In the genomic region with DNA sequence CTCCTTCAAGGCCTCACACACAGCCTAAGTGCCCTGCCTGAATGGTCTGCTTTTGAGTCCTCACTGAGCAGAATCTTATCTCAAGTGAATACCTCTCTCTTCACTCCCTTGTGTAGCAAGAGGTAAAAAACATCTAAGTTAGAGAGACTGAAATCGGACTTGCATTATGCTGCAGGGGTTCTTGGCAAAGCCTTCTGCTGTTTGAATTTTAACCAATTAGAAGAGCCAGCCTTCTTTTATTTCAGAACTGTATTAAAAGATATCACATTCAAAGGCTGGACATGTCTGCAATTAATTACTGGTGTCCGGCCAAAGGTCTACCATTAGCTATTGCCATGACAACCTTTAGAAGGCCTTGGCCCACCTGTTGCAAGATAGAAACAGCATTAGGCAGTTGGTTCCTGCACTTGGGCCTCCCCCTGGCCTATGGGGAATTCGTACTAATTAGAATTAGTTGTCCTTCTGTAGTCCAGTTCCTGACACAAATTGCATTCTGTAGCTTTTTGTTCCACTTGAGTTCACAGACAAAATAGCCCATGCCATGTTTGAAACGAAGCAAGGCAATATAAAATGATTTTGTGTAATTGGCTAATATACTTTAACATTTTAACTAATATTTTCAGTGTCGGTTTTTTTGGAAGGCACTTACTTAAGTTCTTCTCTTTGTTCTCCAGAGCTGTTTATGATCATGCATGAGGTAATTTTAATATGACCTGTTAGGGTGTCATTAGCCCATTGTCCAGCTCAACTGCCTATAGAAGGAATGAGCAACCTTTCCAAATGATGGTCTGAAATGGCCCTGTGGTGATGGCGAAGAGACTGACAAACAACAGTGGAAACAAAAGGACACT, we compare ENCODE assay signal across 23 mouse cellular contexts.
DNase-seq lines count a peak whose midpoint lies in the region; ATAC-seq and TF ChIP-seq lines count a peak whose summit lies in the region.
"Had no signal": no experiment of that assay in that cellular context is flagged by ENCODE, and none has a peak within 500 bp of the region (broad histone marks: within the 10 kb centered on the region; RNA-seq: fewer than 3 reads in every experiment).

No protein-coding gene starts in this region.

- WGBS in hindbrain, embryonic 11.5 days, result 70% methylated on average over 6 of the region's 6 CpGs
- WGBS in hindbrain, embryonic 10.5 days, result 77% methylated on average over 6 of the region's 6 CpGs
- WGBS in midbrain, embryonic 12.5 days, result 77% methylated on average over 6 of the region's 6 CpGs
- WGBS in midbrain, embryonic 11.5 days, result 83% methylated on average over 6 of the region's 6 CpGs
- WGBS in forebrain, embryonic 11.5 days, result 32% methylated on average over 6 of the region's 6 CpGs
- WGBS in cerebellum, adult 2 months, result 37% methylated on average over 6 of the region's 6 CpGs

- no peak for DNase-seq in hindbrain, embryonic 11.5 days (ENCODE audit: low spot score)
- DNase-seq in hindbrain, embryonic 10.5 days (ENCODE audit: low spot score), result no peak
- no peak for DNase-seq in midbrain, embryonic 11.5 days (ENCODE audit: low spot score, missing footprints)
- peak; percentile 54 for DNase-seq in forebrain, embryonic 11.5 days (ENCODE audit: low spot score)
- DNase-seq in retina, embryonic 14.5 days (ENCODE audit: low spot score), result peak; percentile 81
- no peak for DNase-seq in layer of hippocampus, postnatal 25 days (ENCODE audit: extremely low spot score in 1 of 2, low spot score in 1 of 2)
- no peak for DNase-seq in cerebellum, adult 2 months
- DNase-seq: adrenal gland, adult 2 months; cerebellum, adult 9-11 months; heart, postnatal 14 days; layer of hippocampus, postnatal 36 days; liver, embryonic 13.5 days; right cerebral cortex, postnatal 25 days; thymus, postnatal 36 days had no signal

- TF ChIP-seq CTCF in cerebellum, adult 2 months (IDR thresholded peaks at IDR 0.05; ENCODE audit: borderline replicate concordance, insufficient read depth, low read depth, low read length), result no peak

- no peaks in the 10 kb centered on the region for H3K4me1 ChIP-seq in hindbrain, embryonic 11.5 days (replicated peaks; ENCODE audit: control insufficient read depth, insufficient read depth, low read length)
- H3K4me1 ChIP-seq in hindbrain, embryonic 10.5 days (replicated peaks), result 0 out of 2 replicates have a peak, but pooled peaks cover 3% of the 10 kb centered on the region
- H3K4me1 ChIP-seq in midbrain, embryonic 12.5 days, result peaks cover 3% of the 10 kb centered on the region; the same call in 1 of the 2 replicates
- H3K4me1 ChIP-seq in midbrain, embryonic 11.5 days (ENCODE audit: control insufficient read depth, insufficient read depth, low read length), result no peaks in the 10 kb centered on the region
- H3K4me1 ChIP-seq in forebrain, embryonic 11.5 days (replicated peaks; ENCODE audit: control insufficient read depth, insufficient read depth, low read length), result no peaks in the 10 kb centered on the region
- H3K4me1 ChIP-seq in cerebellum, adult 2 months (ENCODE audit: control insufficient read depth, insufficient read depth, low read length), result no peaks in the 10 kb centered on the region
- H3K4me1 ChIP-seq: hindbrain, embryonic 15.5 days; kidney, embryonic 15.5 days; limb, embryonic 13.5 days; liver, embryonic 13.5 days; lung, embryonic 15.5 days; midbrain, embryonic 13.5 days had no signal

- no peak overlapping the region for H3K4me2 ChIP-seq in hindbrain, embryonic 11.5 days (replicated peaks; ENCODE audit: low read depth, low read length)
- no peak overlapping the region for H3K4me2 ChIP-seq in midbrain, embryonic 12.5 days (replicated peaks)
- no peak overlapping the region for H3K4me2 ChIP-seq in midbrain, embryonic 11.5 days
- H3K4me2 ChIP-seq in forebrain, embryonic 11.5 days (ENCODE audit: low read depth, low read length, severe bottlenecking), result 0 out of 2 replicates have a peak overlapping the region, but pooled peaks have one; percentile 11
- H3K4me2 ChIP-seq: hindbrain, embryonic 15.5 days; kidney, embryonic 15.5 days; limb, embryonic 13.5 days; liver, embryonic 13.5 days; lung, embryonic 15.5 days; midbrain, embryonic 13.5 days had no signal

- no peak overlapping the region for H3K27ac ChIP-seq in hindbrain, embryonic 11.5 days (ENCODE audit: low read depth, low read length)
- H3K27ac ChIP-seq in hindbrain, embryonic 10.5 days, result no peak overlapping the region
- no peak overlapping the region for H3K27ac ChIP-seq in midbrain, embryonic 12.5 days (replicated peaks)
- H3K27ac ChIP-seq in midbrain, embryonic 11.5 days (ENCODE audit: low read depth, low read length), result no peak overlapping the region
- no peak overlapping the region for H3K27ac ChIP-seq in forebrain, embryonic 11.5 days (ENCODE audit: low read depth, low read length)
- H3K27ac ChIP-seq in cerebellum, adult 2 months (ENCODE audit: insufficient read depth, low read length), result no peak overlapping the region
- H3K27ac ChIP-seq: heart, embryonic 10.5 days; hindbrain, embryonic 15.5 days; kidney, embryonic 15.5 days; limb, embryonic 13.5 days; liver, embryonic 13.5 days; lung, embryonic 15.5 days; midbrain, embryonic 13.5 days had no signal

- H3K9ac ChIP-seq in hindbrain, embryonic 11.5 days (ENCODE audit: low read depth, low read length), result no peak overlapping the region
- H3K9ac ChIP-seq in midbrain, embryonic 12.5 days (replicated peaks), result no peak overlapping the region
- no peak overlapping the region for H3K9ac ChIP-seq in midbrain, embryonic 11.5 days (ENCODE audit: low read length)
- H3K9ac ChIP-seq in forebrain, embryonic 11.5 days (ENCODE audit: low read length), result no peak overlapping the region
- H3K9ac ChIP-seq: hindbrain, embryonic 15.5 days; kidney, embryonic 15.5 days; limb, embryonic 13.5 days; liver, embryonic 13.5 days; lung, embryonic 15.5 days; midbrain, embryonic 13.5 days had no signal

- TF ChIP-seq POLR2A in cerebellum, adult 2 months (IDR thresholded peaks at IDR 0.05; ENCODE audit: borderline replicate concordance, insufficient read depth, low read length), result no peak

- H3K36me3 ChIP-seq in hindbrain, embryonic 11.5 days (ENCODE audit: control insufficient read depth, insufficient read depth, low read length), result no peaks in the 10 kb centered on the region
- no peaks in the 10 kb centered on the region for H3K36me3 ChIP-seq in hindbrain, embryonic 10.5 days
- no peaks in the 10 kb centered on the region for H3K36me3 ChIP-seq in midbrain, embryonic 12.5 days
- no peaks in the 10 kb centered on the region for H3K36me3 ChIP-seq in midbrain, embryonic 11.5 days (ENCODE audit: control insufficient read depth, insufficient read depth, low read length)
- no peaks in the 10 kb centered on the region for H3K36me3 ChIP-seq in forebrain, embryonic 11.5 days (ENCODE audit: control insufficient read depth, insufficient read depth, low read length)
- H3K36me3 ChIP-seq: heart, embryonic 10.5 days; hindbrain, embryonic 15.5 days; kidney, embryonic 15.5 days; limb, embryonic 13.5 days; liver, embryonic 13.5 days; lung, embryonic 15.5 days; midbrain, embryonic 13.5 days had no signal

- no peaks in the 10 kb centered on the region for H3K9me3 ChIP-seq in hindbrain, embryonic 11.5 days (ENCODE audit: control insufficient read depth, low read length)
- H3K9me3 ChIP-seq in hindbrain, embryonic 10.5 days, result 0 out of 2 replicates have a peak, but pooled peaks cover 3% of the 10 kb centered on the region
- H3K9me3 ChIP-seq in midbrain, embryonic 12.5 days, result no peaks in the 10 kb centered on the region
- no peaks in the 10 kb centered on the region for H3K9me3 ChIP-seq in midbrain, embryonic 11.5 days (ENCODE audit: control insufficient read depth, low read length)
- H3K9me3 ChIP-seq in forebrain, embryonic 11.5 days (ENCODE audit: control insufficient read depth, low read length), result no peaks in the 10 kb centered on the region
- H3K9me3 ChIP-seq: heart, embryonic 10.5 days; hindbrain, embryonic 15.5 days; kidney, embryonic 15.5 days; limb, embryonic 13.5 days; lung, embryonic 15.5 days; midbrain, embryonic 13.5 days had no signal

- no peak overlapping the region for H3K4me3 ChIP-seq in hindbrain, embryonic 11.5 days (ENCODE audit: low read depth, low read length)
- H3K4me3 ChIP-seq in hindbrain, embryonic 10.5 days, result no peak overlapping the region
- no peak overlapping the region for H3K4me3 ChIP-seq in midbrain, embryonic 12.5 days
- no peak overlapping the region for H3K4me3 ChIP-seq in midbrain, embryonic 11.5 days (ENCODE audit: low read depth, low read length)
- H3K4me3 ChIP-seq in forebrain, embryonic 11.5 days (ENCODE audit: low read depth, low read length), result no peak overlapping the region
- H3K4me3 ChIP-seq in cerebellum, adult 2 months (replicated peaks; ENCODE audit: insufficient read depth, low read depth, low read length), result no peak overlapping the region
- H3K4me3 ChIP-seq: erythroblast, embryonic 14.5 days; heart, embryonic 10.5 days; hindbrain, embryonic 15.5 days; kidney, embryonic 15.5 days; limb, embryonic 13.5 days; liver, embryonic 13.5 days; lung, embryonic 15.5 days; midbrain, embryonic 13.5 days; myocyte had no signal

- no peaks in the 10 kb centered on the region for H3K27me3 ChIP-seq in hindbrain, embryonic 11.5 days (ENCODE audit: control insufficient read depth, insufficient read depth, low read length)
- H3K27me3 ChIP-seq in hindbrain, embryonic 10.5 days (ENCODE audit: insufficient read depth, poor library complexity, severe bottlenecking), result no peaks in the 10 kb centered on the region
- H3K27me3 ChIP-seq in midbrain, embryonic 12.5 days, result no peaks in the 10 kb centered on the region
- H3K27me3 ChIP-seq in midbrain, embryonic 11.5 days (ENCODE audit: control insufficient read depth, insufficient read depth, low read length), result no peaks in the 10 kb centered on the region
- H3K27me3 ChIP-seq in forebrain, embryonic 11.5 days (ENCODE audit: control insufficient read depth, insufficient read depth, low read length), result no peaks in the 10 kb centered on the region
- H3K27me3 ChIP-seq in cerebellum, adult 2 months (ENCODE audit: control insufficient read depth, insufficient read depth, low read length), result no peaks in the 10 kb centered on the region
- H3K27me3 ChIP-seq: hindbrain, embryonic 15.5 days; kidney, embryonic 15.5 days; limb, embryonic 13.5 days; liver, embryonic 13.5 days; lung, embryonic 15.5 days; midbrain, embryonic 13.5 days had no signal

- ATAC-seq in hindbrain, embryonic 11.5 days (ENCODE audit: low FRiP score), result 0 out of 2 replicates have a peak, but pooled peaks have one; percentile 38
- ATAC-seq in midbrain, embryonic 12.5 days (ENCODE audit: low FRiP score, low read depth), result peak; percentile 35; the same call in 1 of the 2 replicates
- ATAC-seq in midbrain, embryonic 11.5 days (ENCODE audit: low FRiP score), result no peak
- peak; percentile 85 for ATAC-seq in forebrain, embryonic 11.5 days (replicated peaks; ENCODE audit: low FRiP score)
- ATAC-seq: midbrain, embryonic 13.5 days had no signal

Comparison
In these comparisons a context has a peak if more than half of its experiments do, and no peak if none do; other contexts are left out.
1. DNase-seq: peak in forebrain, embryonic 11.5 days (single experiment) and retina, embryonic 14.5 days (single experiment); none in hindbrain, embryonic 11.5 days (single experiment), hindbrain, embryonic 10.5 days (single experiment), midbrain, embryonic 11.5 days (single experiment), layer of hippocampus, postnatal 25 days (0 of 2) and cerebellum, adult 2 months (0 of 2).